Mouse (Mus musculus): ENCODE data around the gene Olfr1297. TPM values are rescaled to one million over a fixed set of nuclear protein-coding genes. Genes with fewer than 3 reads are reported as not detected.

Gene Olfr1297
- total RNA-seq (2015; ENCODE audit: low replicate concordance) (not detected in 2 replicates), total RNA-seq (2017; ENCODE audit: low replicate concordance) (not detected in 2 replicates)

- no peak for ATAC-seq (replicated peaks; ENCODE audit: low FRiP score, poor library complexity, severe bottlenecking)
Observed at GRCm38 (mm10) chr2:111626397-111626796, at the start of gene Olfr1297. Gene Olfr1297, minus strand, starts transcription at chr2:111626497.

- no peak for ATAC-seq (replicated peaks; ENCODE audit: low FRiP score, poor library complexity, severe bottlenecking)
Observed at GRCm38 (mm10) chr2:111661119-111661518, 34.8 kb upstream of the Olfr1297 start, which contains the start of gene Olfr1299. Gene Olfr1299, plus strand, starts transcription at chr2:111661419.

DNA sequence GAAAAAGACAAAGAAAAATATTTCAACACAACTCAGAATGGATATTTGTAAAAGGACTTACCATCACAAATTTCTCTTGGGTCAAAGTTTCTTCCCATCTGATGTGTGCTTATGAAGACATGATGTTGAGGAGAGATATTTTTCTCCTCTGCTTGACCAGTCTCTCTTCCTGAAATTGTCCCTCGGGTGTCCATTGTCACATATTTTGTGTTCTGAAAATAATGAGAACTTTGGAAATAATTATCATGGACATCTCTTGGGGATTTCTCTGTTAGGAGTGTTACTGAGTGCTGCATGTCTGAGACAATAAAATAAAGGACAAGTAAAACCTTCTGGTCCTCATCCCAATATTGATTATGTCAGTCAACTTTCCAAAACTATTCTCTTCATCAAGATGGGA, 22.8 kb upstream of the Olfr1297 start, which contains the start of gene Olfr1298:
Olfr1298 (minus strand) TSS at position 101 of the 400 bp plus-strand sequence.
- no peak for ATAC-seq (replicated peaks; ENCODE audit: low FRiP score, poor library complexity, severe bottlenecking)

- ATAC-seq (replicated peaks; ENCODE audit: low FRiP score, poor library complexity, severe bottlenecking): no peak
Observed at GRCm38 (mm10) chr2:111569581-111569980, 56.7 kb downstream of the Olfr1297 start, which contains the start of gene Olfr1295. Gene Olfr1295, minus strand, starts transcription at chr2:111569681.

Other genes starting within 250 kb of the Olfr1297 start
- not detected in 2 replicates for gene Olfr1286, start 203.4 kb downstream of the Olfr1297 start, total RNA-seq (2015; ENCODE audit: low replicate concordance)
- not detected in 2 replicates for gene Olfr1286, start 203.4 kb downstream of the Olfr1297 start, total RNA-seq (2017; ENCODE audit: low replicate concordance)
- not detected in 2 replicates for gene Olfr1287, start 177.4 kb downstream of the Olfr1297 start, total RNA-seq (2015; ENCODE audit: low replicate concordance)
- gene Olfr1287, start 177.4 kb downstream of the Olfr1297 start, total RNA-seq (2017; ENCODE audit: low replicate concordance): not detected in 2 replicates
- gene Olfr1288, start 152.4 kb downstream of the Olfr1297 start, total RNA-seq (2015; ENCODE audit: low replicate concordance): not detected in 2 replicates
- gene Olfr1288, start 152.4 kb downstream of the Olfr1297 start, total RNA-seq (2017; ENCODE audit: low replicate concordance): not detected in 2 replicates
- gene Olfr1289, start 145.7 kb downstream of the Olfr1297 start, total RNA-seq (2015; ENCODE audit: low replicate concordance): not detected in 2 replicates
- not detected in 2 replicates for gene Olfr1289, start 145.7 kb downstream of the Olfr1297 start, total RNA-seq (2017; ENCODE audit: low replicate concordance)
- gene Olfr1290, start 132.7 kb downstream of the Olfr1297 start, total RNA-seq (2015; ENCODE audit: low replicate concordance): not detected in 2 replicates
- not detected in 2 replicates for gene Olfr1290, start 132.7 kb downstream of the Olfr1297 start, total RNA-seq (2017; ENCODE audit: low replicate concordance)
- not detected in 2 replicates for gene Olfr1291-ps1, start 129.3 kb downstream of the Olfr1297 start, total RNA-seq (2015; ENCODE audit: low replicate concordance)
- not detected in 2 replicates for gene Olfr1291-ps1, start 129.3 kb downstream of the Olfr1297 start, total RNA-seq (2017; ENCODE audit: low replicate concordance)
- not detected in 2 replicates for gene Olfr1293-ps, start 101.3 kb downstream of the Olfr1297 start, total RNA-seq (2015; ENCODE audit: low replicate concordance)
- gene Olfr1293-ps, start 101.3 kb downstream of the Olfr1297 start, total RNA-seq (2017; ENCODE audit: low replicate concordance): not detected in 2 replicates
- not detected in 2 replicates for gene Olfr1294, start 86.2 kb downstream of the Olfr1297 start, total RNA-seq (2015; ENCODE audit: low replicate concordance)
- gene Olfr1294, start 86.2 kb downstream of the Olfr1297 start, total RNA-seq (2017; ENCODE audit: low replicate concordance): not detected in 2 replicates
- gene Olfr1295, start 56.8 kb downstream of the Olfr1297 start, total RNA-seq (2015; ENCODE audit: low replicate concordance): not detected in 2 replicates
- gene Olfr1295, start 56.8 kb downstream of the Olfr1297 start, total RNA-seq (2017; ENCODE audit: low replicate concordance): not detected in 2 replicates
- not detected in 2 replicates for gene Olfr1298, start 22.7 kb upstream of the Olfr1297 start, total RNA-seq (2015; ENCODE audit: low replicate concordance)
- gene Olfr1298, start 22.7 kb upstream of the Olfr1297 start, total RNA-seq (2017; ENCODE audit: low replicate concordance): not detected in 2 replicates
- gene Olfr1299, start 34.9 kb upstream of the Olfr1297 start, total RNA-seq (2015; ENCODE audit: low replicate concordance): not detected in 2 replicates
- gene Olfr1299, start 34.9 kb upstream of the Olfr1297 start, total RNA-seq (2017; ENCODE audit: low replicate concordance): not detected in 2 replicates
- gene Olfr1301, start 124.5 kb upstream of the Olfr1297 start, total RNA-seq (2015; ENCODE audit: low replicate concordance): not detected in 2 replicates
- gene Olfr1301, start 124.5 kb upstream of the Olfr1297 start, total RNA-seq (2017; ENCODE audit: low replicate concordance): 0.26 TPM in 1 of 2 replicates, not detected in the other
- not detected in 2 replicates for gene Olfr1302, start 150.9 kb upstream of the Olfr1297 start, total RNA-seq (2015; ENCODE audit: low replicate concordance)
- gene Olfr1302, start 150.9 kb upstream of the Olfr1297 start, total RNA-seq (2017; ENCODE audit: low replicate concordance): not detected in 2 replicates
- not detected in 2 replicates for gene Olfr1303, start 193.8 kb upstream of the Olfr1297 start, total RNA-seq (2015; ENCODE audit: low replicate concordance)
- gene Olfr1303, start 193.8 kb upstream of the Olfr1297 start, total RNA-seq (2017; ENCODE audit: low replicate concordance): 0.42 TPM in 1 of 2 replicates, not detected in the other

Measured in erythroblast, adult 5-6 weeks (primary cell).